Mouse (Mus musculus) MEL (cell line): Measurements from ENCODE around the gene Pip5k1b.

Experiments used
- CTCF ChIP-seq, 3 experiments: IDR thresholded peaks in 2 of 3; conservative IDR thresholded peaks in 1 of 3; 2 replicates each; pipeline ENCODE4 v1.5.1; 2011 to 2012; ENCODE audit warnings: low read length in 3 of 3, low read depth in 2 of 3, mild to moderate bottlenecking in 2 of 3, improper control_type of control experiment in 1 of 3, inconsistent platforms in 1 of 3, mixed read lengths in 1 of 3, moderate library complexity in 1 of 3; ENCODE audit not compliant: control insufficient read depth in 1 of 3, insufficient read depth in 1 of 3, poor library complexity in 1 of 3, severe bottlenecking in 1 of 3
- E2F4 ChIP-seq: IDR thresholded peaks from 2 replicates; pipeline ENCODE4 v1.6.1; 2011; ENCODE audit warnings: low read depth, low read length, improper control_type of control experiment, borderline replicate concordance
- POLR2AphosphoS2 ChIP-seq: IDR thresholded peaks from 2 replicates; pipeline ENCODE4 v1.6.1; 2011; ENCODE audit warnings: low read length, improper control_type of control experiment
- POLR2AphosphoS5 ChIP-seq: IDR thresholded peaks from 2 replicates; pipeline ENCODE4 v1.6.1; 2012; ENCODE audit warnings: low read depth, borderline replicate concordance, mild to moderate bottlenecking, inconsistent platforms, low read length, moderate library complexity, mixed read lengths
- SIN3A ChIP-seq: IDR thresholded peaks from 2 replicates; pipeline ENCODE4 v1.6.1; 2012; ENCODE audit warnings: low read length, improper control_type of control experiment, inconsistent platforms
- UBTF ChIP-seq: IDR thresholded peaks from 2 replicates; pipeline ENCODE4 v1.6.1; 2012; ENCODE audit warnings: low read depth, mild to moderate bottlenecking, inconsistent platforms, low read length, improper control_type of control experiment, moderate library complexity, borderline replicate concordance; ENCODE audit not compliant: insufficient read depth

DNA sequence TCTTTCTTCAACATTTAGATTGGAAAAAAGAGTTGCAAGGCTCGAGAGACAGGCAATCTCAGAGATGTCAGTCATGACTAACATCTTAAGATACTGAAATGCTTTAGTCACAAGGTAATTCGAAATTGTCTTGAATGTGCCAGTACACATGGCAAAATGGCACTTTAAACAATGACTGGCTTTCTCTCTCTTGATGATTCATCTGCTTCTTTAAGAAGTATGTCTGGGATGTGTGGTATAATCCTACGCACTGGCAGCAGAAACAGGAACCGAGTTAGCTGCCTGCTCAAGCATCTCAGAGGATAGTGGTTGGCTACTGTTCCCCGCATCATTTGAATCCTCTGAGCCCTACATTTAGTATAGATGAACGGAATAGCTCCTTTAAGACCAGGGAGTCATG, 230.0 kb downstream of the Pip5k1b start:
- TF ChIP-seq POLR2AphosphoS5 (no peak), CTCF (IDR thresholded peaks at IDR 0.05 in 2 of 3, conservative IDR thresholded peaks at IDR 0.05 in 1 of 3; ENCODE audit: control insufficient read depth in 1 of 3, insufficient read depth in 1 of 3, low read depth in 2 of 3, low read length in 3 of 3, poor library complexity in 1 of 3, severe bottlenecking in 1 of 3) (no peak), POLR2AphosphoS2 (no peak), UBTF (no peak), SIN3A (no peak), E2F4 (no peak)
